Mouse (Mus musculus) liver, adult 2 months (tissue): ENCODE data around the gene Klhdc8b.

ENCODE experiments used
- CTCF ChIP-seq: fragments of 200-500 bp; IDR thresholded peaks from 2 replicates; pipeline ENCODE4 v1.5.1; 2011; ENCODE audit warnings: low read depth, low read length, control low read depth
- POLR2A ChIP-seq: fragments of 200-500 bp; IDR thresholded peaks from 2 replicates; pipeline ENCODE4 v1.6.1; 2011; ENCODE audit warnings: low read length, control low read depth; ENCODE audit not compliant: insufficient read depth; ENCODE audit errors: extremely low read depth

GRCm38 (mm10) chr9:108451519-108452160, 9.7 kb downstream of the Klhdc8b start:
- no peak for TF ChIP-seq POLR2A
- no peak for TF ChIP-seq CTCF
